21 mouse cellular contexts compared by ENCODE assay signal in genomic region chr6:54388690-54389275, GRCm38 (mm10). TPM values are rescaled to one million over a fixed set of nuclear protein-coding genes. Genes with fewer than 3 reads are reported as not detected.
DNase-seq lines count a peak whose midpoint lies in the region; ATAC-seq and TF ChIP-seq lines count a peak whose summit lies in the region.
"Had no signal": no experiment of that assay in that cellular context is flagged by ENCODE, and none has a peak within 500 bp of the region (broad histone marks: within the 10 kb centered on the region; RNA-seq: fewer than 3 reads in every experiment).

No protein-coding gene starts in this region.

- H3K9me3 ChIP-seq in liver, postnatal 0 days (ENCODE audit: low read length) = no peaks in the 10 kb centered on the region
- H3K9me3 ChIP-seq in intestine, embryonic 15.5 days = no peaks in the 10 kb centered on the region
- no peaks in the 10 kb centered on the region for H3K9me3 ChIP-seq in limb, embryonic 14.5 days (ENCODE audit: control insufficient read depth, low read length)
- H3K9me3 ChIP-seq: embryonic facial prominence, embryonic 15.5 days had no signal

- H3K36me3 ChIP-seq in liver, adult 2 months (ENCODE audit: control insufficient read depth, insufficient read depth, low read length) = no peaks in the 10 kb centered on the region
- H3K36me3 ChIP-seq in liver, postnatal 0 days (replicated peaks; ENCODE audit: insufficient read depth, low read length) = no peaks in the 10 kb centered on the region
- no peaks in the 10 kb centered on the region for H3K36me3 ChIP-seq in intestine, embryonic 15.5 days
- no peaks in the 10 kb centered on the region for H3K36me3 ChIP-seq in limb, embryonic 14.5 days (ENCODE audit: control insufficient read depth, insufficient read depth, low read length)
- H3K36me3 ChIP-seq: embryonic facial prominence, embryonic 15.5 days had no signal

- 76% methylated on average over 7 of the region's 7 CpGs for WGBS in liver, adult 2 months
- 73% methylated on average over 7 of the region's 7 CpGs for WGBS in liver, postnatal 0 days (ENCODE audit: insufficient replicate concordance)
- 67% methylated on average over 7 of the region's 7 CpGs for WGBS in intestine, embryonic 15.5 days
- 49% methylated on average over 7 of the region's 7 CpGs for WGBS in limb, embryonic 14.5 days

- TF ChIP-seq EP300 in liver, postnatal 0 days (IDR thresholded peaks at IDR 0.05; ENCODE audit: low read depth) = no peak

- H3K4me3 ChIP-seq in liver, adult 2 months (ENCODE audit: insufficient read depth, low read depth, low read length) = no peak overlapping the region
- H3K4me3 ChIP-seq in liver, postnatal 0 days (ENCODE audit: low read depth, low read length) = no peak overlapping the region
- no peak overlapping the region for H3K4me3 ChIP-seq in intestine, embryonic 15.5 days (replicated peaks)
- H3K4me3 ChIP-seq in limb, embryonic 14.5 days (replicated peaks; ENCODE audit: low read length) = no peak overlapping the region
- H3K4me3 ChIP-seq: embryonic facial prominence, embryonic 15.5 days had no signal

- no peak for ATAC-seq in liver, postnatal 0 days
- ATAC-seq in intestine, embryonic 15.5 days = peak; percentile 50
- no peak for ATAC-seq in limb, embryonic 14.5 days (ENCODE audit: low FRiP score, low read depth)
- ATAC-seq: midbrain, embryonic 16.5 days; Patski had no signal

- no peak for TF ChIP-seq CTCF in liver, adult 2 months (IDR thresholded peaks at IDR 0.05; ENCODE audit: low read depth, low read length)
- no peak for TF ChIP-seq CTCF in liver, postnatal 0 days (IDR thresholded peaks at IDR 0.05; ENCODE audit: low read depth)

- no peak overlapping the region for H3K4me2 ChIP-seq in liver, postnatal 0 days (ENCODE audit: low read depth, low read length)
- no peak overlapping the region for H3K4me2 ChIP-seq in intestine, embryonic 15.5 days (replicated peaks)
- no peak overlapping the region for H3K4me2 ChIP-seq in limb, embryonic 14.5 days (replicated peaks; ENCODE audit: low read depth, low read length, severe bottlenecking)
- H3K4me2 ChIP-seq: embryonic facial prominence, embryonic 15.5 days; heart, embryonic 11.5 days; liver, embryonic 11.5 days; lung, embryonic 14.5 days had no signal

- no peak for TF ChIP-seq POLR2A in liver, adult 2 months (IDR thresholded peaks at IDR 0.05; ENCODE audit: extremely low read depth, insufficient read depth, low read length)
- TF ChIP-seq POLR2A in limb, embryonic 14.5 days (IDR thresholded peaks at IDR 0.05; ENCODE audit: borderline replicate concordance, extremely low read depth, insufficient read depth, insufficient read length) = no peak

- no peak overlapping the region for H3K9ac ChIP-seq in liver, adult 2 months (ENCODE audit: low read depth, low read length)
- no peak overlapping the region for H3K9ac ChIP-seq in liver, postnatal 0 days (replicated peaks)
- H3K9ac ChIP-seq in intestine, embryonic 15.5 days = no peak overlapping the region
- H3K9ac ChIP-seq in limb, embryonic 14.5 days (ENCODE audit: low read depth, low read length, severe bottlenecking) = no peak overlapping the region
- H3K9ac ChIP-seq: embryonic facial prominence, embryonic 15.5 days; lung, embryonic 14.5 days had no signal

- H3K27ac ChIP-seq in liver, adult 2 months (replicated peaks; ENCODE audit: insufficient read depth, low read depth, low read length) = no peak overlapping the region
- H3K27ac ChIP-seq in liver, postnatal 0 days (ENCODE audit: low read depth) = no peak overlapping the region
- no peak overlapping the region for H3K27ac ChIP-seq in intestine, embryonic 15.5 days
- H3K27ac ChIP-seq in limb, embryonic 14.5 days (replicated peaks; ENCODE audit: low read depth, low read length) = peak overlapping the region; percentile 21; the same call in 1 of the 2 replicates
- H3K27ac ChIP-seq: embryonic facial prominence, embryonic 15.5 days; stomach, postnatal 0 days had no signal

- peak; percentile 10 for DNase-seq in liver, adult 2 months (ENCODE audit: extremely low read depth, low read depth, low spot score)
- DNase-seq in liver, postnatal 0 days = no peak
- DNase-seq in embryo, embryonic 11 days = peak; percentile 40
- peak; percentile 39 for DNase-seq in limb, embryonic 14.5 days (ENCODE audit: low spot score)
- DNase-seq in gastrocnemius, adult 18-20 months (ENCODE audit: low spot score) = no peak
- no peak for DNase-seq in gastrocnemius, postnatal 25 days
- DNase-seq: cerebellum, adult 2 months; gastrocnemius, postnatal 14 days; heart, postnatal 10 days; kidney, postnatal 4 days; lung, embryonic 14.5 days; lung, postnatal 36 days; retina, postnatal 1 day; thymus, postnatal 25 days had no signal

- H3K4me1 ChIP-seq in liver, adult 2 months (ENCODE audit: control insufficient read depth, insufficient read depth, low read length) = peaks cover 2% of the 10 kb centered on the region; the same call in 1 of the 2 replicates
- H3K4me1 ChIP-seq in liver, postnatal 0 days (ENCODE audit: insufficient read depth) = no peaks in the 10 kb centered on the region
- H3K4me1 ChIP-seq in intestine, embryonic 15.5 days (replicated peaks) = peaks cover 4% of the 10 kb centered on the region; the same call in 1 of the 2 replicates
- peaks cover 35% of the 10 kb centered on the region for H3K4me1 ChIP-seq in limb, embryonic 14.5 days (ENCODE audit: control insufficient read depth, insufficient read depth, low read length)

- H3K27me3 ChIP-seq in liver, adult 2 months (ENCODE audit: control insufficient read depth, insufficient read depth, low read length) = no peaks in the 10 kb centered on the region
- H3K27me3 ChIP-seq in liver, postnatal 0 days (ENCODE audit: insufficient read depth, low read length) = no peaks in the 10 kb centered on the region
- H3K27me3 ChIP-seq in intestine, embryonic 15.5 days (replicated peaks) = no peaks in the 10 kb centered on the region
- no peaks in the 10 kb centered on the region for H3K27me3 ChIP-seq in limb, embryonic 14.5 days (ENCODE audit: control insufficient read depth, insufficient read depth, low read length)
- H3K27me3 ChIP-seq: embryonic facial prominence, embryonic 15.5 days had no signal

- H3K79me2 ChIP-seq in liver, adult 2 months (ENCODE audit: control insufficient read depth, insufficient read depth, low read length) = no peaks in the 10 kb centered on the region

RNA-seq across cellular contexts. Expression of gene Wipf3, which starts 40.6 kb away (rescaled TPM):
- total RNA-seq in liver, adult 2 months (2014; rRNA removed) = 6.0 and 6.4 TPM in 2 replicates
- polyA plus RNA-seq in liver, adult 2 months (2012; rRNA removed) = 2.0 and 2.3 TPM in 2 replicates
- polyA plus RNA-seq in liver, postnatal 0 days (2015; fragmentation: Nextera tagmentation; extraction: Ambion mirVana) = 0.31 and 0.34 TPM in 2 replicates
- 1.1 and 1.9 TPM in 2 replicates for polyA plus RNA-seq in intestine, embryonic 15.5 days (2015; fragmentation: Nextera tagmentation; extraction: Ambion mirVana)
- polyA plus RNA-seq in limb, embryonic 14.5 days (2012; rRNA removed) = 5.4 and 5.6 TPM in 2 replicates
- polyA plus RNA-seq in limb, embryonic 14.5 days (2014; fragmentation: Nextera tagmentation; extraction: Ambion mirVana) = 1.8 and 2.4 TPM in 2 replicates
- total RNA-seq in gastrocnemius, adult 18-20 months (2021) = 10 to 100 TPM; 12.5 to 13.7 TPM
- total RNA-seq in gastrocnemius, postnatal 25 days (2021) = 10 to 100 TPM; 13.7 to 18.4 TPM

Comparison
In these comparisons a context has a peak if more than half of its experiments do, and no peak if none do; other contexts are left out.
1. DNase-seq: peak in liver, adult 2 months (single experiment), embryo, embryonic 11 days (single experiment) and limb, embryonic 14.5 days (single experiment); none in liver, postnatal 0 days (single experiment), gastrocnemius, adult 18-20 months (single experiment) and gastrocnemius, postnatal 25 days (single experiment).